Mouse (Mus musculus): ENCODE measurements around the gene Pard3.

Pard3 gene

DNA sequence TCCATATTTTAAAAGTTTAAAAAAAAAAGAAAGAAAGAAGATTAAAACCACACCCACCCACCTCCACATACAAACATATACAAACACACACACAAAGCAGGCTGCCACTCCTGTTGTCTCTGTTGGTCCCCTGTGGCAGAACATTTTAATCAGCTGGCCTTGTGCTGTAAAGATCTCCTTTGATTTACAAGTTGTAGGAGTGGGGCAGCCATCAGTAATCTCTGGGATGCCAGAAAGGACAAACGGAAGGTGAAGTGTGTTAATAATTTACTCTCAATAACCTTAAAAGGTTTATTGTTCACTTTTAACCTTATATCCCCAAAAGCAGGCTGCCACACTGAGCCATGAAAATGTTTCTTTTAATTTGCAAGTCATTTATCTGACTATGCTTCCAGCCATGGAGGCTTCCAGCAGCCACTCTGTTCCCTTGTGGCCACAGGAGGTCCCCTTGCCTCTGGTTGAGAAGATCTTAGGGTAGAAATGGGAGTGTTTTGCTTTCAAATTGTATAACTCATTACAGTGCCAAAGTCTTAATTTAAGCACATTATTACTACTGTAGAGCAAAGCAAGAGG lies 448.4 kb downstream of the Pard3 start:
- no peak for DNase-seq

DNA sequence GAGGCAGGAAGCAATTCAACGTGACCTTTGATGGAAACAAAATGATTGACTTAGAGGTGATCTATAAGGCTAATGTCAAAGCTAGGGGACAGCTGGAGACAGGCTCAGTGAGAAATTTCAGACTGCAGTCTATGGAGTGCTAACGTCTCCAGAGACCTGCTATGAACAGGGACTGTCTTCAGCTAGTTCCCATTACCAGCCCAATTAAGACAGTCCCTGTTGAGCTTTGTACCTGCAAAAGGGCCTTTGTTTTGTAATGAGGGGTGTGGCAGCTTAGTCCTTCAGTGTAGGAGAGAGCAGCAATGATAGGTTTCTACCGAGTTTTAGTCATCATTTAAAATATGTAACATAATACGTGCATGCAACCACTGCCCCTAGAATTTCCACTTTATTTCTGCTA lies 448.9 kb downstream of the Pard3 start:
- DNase-seq = no peak

DNA sequence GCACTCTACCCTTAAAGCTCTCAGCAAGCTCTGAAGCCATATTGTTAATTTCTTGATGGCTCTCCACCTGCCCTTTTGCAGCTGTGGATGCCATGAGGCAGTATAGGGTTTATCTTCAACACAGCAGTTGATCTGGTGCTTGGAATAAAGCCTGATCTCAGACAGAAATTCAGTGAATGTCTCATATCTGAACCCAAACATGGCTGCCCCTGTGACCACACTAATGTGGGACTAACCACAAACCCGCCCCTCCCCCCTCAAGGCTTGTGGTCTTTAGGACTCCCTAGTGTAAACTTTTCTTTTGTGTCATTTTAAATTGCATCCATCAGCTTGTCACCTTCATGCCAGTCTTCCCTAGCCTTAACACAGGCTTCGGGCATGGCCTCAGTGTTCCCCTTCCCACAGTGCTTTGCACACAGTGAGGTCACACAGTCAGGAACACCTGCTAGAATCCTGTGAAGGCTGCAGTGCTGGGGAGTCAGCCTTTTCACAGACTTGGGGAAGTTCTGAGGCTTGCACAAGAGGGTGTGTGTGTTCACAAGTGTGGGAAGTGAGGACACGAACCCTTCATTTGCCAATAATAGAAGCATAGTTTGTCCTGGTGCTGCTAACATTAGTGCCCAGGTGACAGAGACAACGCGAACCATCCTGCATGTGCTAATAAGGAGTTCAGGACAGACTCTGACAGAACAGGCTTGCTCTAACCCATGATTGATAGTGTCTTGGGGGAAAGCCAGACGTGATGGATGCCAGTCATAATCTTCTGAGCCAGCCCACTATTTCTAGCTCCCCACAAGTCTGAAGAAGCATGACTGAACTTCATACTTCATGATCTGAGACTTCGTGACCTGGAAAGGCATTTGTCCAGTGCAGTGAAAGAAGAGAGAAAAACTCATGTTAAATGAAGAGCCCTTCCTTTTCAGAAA lies 451.4 kb downstream of the Pard3 start:
- no peak for DNase-seq

DNA sequence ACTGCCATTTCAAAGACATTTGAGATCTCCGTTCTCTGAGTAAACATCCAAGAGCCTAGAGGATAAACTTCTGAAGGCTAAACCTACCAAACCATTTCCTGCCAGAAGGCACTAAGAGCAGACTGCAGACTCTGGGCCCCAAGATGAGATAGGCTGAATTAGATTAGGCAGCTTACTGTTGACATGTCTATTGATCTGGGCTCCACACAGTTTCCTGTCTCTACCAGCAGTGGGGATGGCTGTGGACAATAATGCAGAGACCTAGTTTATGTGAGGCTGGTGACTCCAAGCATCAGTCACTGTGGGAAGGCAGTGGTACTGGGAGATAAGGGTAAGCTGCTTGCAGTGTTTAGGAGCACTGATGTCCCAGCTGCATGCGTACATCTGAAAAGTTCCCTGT lies 452.4 kb downstream of the Pard3 start:
- no peak for DNase-seq

DNA sequence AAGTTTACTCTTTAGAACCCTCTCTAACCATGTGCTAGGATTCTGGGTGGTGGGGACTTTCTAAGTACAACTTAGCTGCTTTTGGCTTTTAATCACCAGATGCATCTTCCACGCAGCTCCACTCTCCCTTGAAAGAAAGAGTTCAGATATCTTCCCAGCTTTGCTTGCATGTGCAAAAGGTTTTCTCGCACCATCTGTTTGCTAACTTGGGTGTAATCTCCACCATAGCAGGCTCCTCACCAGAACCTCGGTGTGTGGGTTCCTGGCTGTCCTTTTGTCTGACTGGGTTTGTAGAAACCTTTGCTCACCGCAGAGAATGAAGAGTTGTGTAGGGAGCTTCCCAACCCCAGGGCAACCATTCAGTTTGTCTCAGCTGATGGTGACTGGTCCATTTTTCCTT lies 462.0 kb downstream of the Pard3 start:
- DNase-seq = no peak

DNA sequence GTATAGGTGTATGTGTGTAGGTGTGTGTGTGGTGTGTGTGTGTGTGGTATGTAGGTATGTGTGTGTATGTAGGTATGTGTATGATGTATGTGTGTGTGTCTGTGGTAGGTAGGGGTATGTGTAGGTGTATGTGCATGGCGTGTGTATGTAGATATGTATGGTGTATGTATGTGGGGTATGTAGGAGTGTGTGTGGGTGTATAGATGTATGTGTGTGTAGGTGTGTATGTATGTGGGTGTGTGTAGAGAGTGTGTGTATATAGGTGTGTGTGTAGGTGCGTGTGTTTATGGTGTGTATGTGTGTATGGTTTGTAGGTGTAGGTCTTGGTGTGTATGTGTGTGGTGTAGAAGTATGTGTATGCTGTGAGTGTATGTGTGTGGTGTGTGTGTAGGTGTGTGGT lies 464.6 kb downstream of the Pard3 start:
- no peak for DNase-seq

DNA sequence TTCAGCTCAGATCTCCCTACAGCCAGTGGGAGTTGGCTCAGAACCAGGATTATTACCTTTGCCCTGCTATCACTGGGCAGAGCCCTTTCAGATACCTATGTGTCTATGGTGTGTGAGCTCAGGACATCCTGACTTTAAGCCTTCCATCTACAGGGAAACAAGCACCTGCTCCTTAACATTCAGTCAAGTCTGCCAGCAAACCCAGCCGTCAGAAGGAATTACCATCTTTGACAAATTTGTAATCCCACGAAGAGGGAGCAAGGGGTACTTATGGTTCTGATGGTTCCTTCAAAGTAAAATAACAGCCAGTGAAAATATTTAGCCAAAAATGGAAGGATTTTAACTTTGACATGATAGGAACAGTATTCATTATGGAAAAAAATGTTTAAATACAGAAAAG lies 466.1 kb downstream of the Pard3 start:
- DNase-seq = no peak

DNA sequence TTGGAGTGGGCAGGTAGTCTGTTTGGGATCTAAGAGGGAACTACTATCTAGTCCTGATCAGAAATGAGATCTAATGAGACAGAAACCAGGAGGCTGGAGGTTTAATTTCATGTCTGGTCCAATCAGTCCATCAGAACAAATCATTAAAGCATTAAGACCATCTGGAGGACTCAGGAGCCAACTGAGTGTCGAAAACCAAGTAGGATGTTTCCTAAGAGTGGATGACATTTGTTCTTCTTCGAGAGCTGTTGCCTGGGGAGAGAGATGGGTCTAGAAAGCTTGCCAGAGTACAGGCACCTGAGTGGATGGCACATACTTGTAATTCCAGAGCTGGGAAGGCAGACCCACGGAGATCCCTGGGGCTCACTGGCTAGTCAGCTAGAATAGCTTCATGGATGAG lies 468.2 kb downstream of the Pard3 start:
- no peak for DNase-seq

DNA sequence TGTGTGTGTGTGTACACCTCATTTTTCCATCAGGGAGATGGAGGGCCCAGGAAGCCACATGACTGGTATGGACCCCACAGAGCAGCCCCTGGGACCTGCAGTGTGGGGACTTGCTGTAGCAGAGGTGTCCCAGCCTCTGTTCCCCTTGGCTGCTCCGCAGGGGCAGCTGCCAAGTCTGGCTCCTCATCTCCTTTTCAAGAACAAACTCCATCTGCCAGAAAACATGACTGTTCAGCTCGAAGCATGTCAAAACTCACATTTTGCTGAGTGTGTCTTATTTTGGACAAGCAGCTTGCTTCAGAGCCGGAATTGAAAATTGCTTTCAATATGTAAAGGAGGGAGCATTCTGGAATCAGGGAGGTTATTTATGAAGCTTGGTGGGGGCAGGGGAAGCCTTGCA lies 471.1 kb downstream of the Pard3 start:
- DNase-seq = peak; percentile 63

DNA sequence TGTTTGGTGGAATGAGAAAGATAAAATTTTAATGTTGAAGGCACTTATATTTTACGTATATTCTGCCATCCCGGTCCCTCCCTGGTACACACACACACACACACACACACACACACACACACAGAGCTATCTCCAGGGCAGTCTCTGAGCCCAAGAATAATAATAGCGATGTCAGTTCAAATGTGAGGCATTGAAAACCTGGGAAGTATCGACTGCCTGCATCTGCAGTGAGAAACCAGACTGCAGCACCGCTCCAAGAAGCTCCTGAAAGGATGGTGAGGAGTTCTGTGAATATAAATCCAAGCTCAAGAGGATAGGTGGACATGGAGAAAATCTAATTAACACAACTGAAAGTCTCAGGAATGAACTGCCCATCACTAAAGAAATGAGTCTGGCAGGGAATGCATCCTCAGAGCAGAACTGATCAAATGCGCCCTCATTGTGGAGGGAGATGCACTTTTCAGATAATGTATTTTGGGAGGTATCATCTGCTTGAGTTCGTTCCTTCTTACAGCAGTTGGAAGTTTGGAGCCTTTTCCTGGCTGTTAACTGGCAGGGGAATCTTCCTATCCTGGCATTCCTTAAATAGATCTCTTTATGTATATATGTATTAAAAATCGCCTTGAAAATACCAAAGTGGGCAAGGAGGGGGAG lies 471.6 kb downstream of the Pard3 start:
- DNase-seq = no peak

DNA sequence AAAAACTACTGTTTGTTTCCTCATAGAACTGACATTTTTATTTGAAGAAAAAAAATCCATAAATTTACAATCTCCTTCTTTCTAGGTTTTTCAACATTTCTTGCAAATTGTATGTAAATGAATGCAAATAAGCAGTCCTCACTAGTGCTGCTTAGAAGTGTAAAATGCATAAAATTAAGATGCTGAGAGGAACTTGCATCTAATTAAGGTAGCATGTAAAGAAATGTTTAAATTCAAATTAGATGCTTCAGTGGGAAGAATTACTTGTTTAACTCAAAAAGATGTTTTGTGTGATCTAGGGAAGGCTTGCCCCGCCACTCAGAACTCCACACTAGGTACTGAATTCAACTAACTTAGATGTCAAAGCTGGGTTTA lies 472.1 kb downstream of the Pard3 start:
- no peak for DNase-seq

DNA sequence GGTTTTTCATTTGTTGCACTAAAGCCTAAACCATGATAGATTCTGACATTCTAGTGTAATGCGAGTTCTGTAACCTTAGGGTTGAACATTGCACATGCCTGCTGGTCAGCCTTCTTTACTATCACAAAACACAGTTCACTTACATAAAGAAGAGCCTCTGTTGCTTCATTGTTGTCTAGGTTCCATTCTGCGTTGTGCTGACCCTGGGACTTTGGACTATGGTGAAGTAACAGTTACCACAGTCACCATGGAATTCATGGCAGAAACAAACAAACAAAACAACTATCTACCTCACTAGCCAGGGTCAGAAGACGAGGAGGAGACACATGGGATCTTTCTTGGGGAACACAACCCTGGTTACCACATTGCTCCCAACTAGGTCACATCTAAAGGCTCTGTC lies 476.1 kb downstream of the Pard3 start:
- no peak for DNase-seq

DNA sequence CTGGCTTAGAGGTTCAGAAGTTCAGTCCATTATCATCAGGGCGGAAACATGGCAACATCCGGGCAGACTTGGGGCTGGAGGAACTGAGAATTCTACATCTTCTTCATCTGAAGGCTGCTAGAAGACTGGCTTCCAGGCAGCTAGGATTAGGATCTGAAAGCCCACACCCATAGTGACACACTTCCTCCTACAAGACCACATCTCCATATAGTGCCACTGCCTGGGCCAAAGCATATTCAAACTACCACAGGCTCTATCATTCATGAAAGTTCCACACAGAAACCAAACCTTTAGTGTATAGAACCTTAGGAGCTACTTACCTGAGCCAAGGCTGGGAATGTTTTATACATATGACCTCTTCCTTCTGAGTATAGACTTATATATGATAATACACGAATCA lies 476.6 kb downstream of the Pard3 start:
- no peak for DNase-seq

DNA sequence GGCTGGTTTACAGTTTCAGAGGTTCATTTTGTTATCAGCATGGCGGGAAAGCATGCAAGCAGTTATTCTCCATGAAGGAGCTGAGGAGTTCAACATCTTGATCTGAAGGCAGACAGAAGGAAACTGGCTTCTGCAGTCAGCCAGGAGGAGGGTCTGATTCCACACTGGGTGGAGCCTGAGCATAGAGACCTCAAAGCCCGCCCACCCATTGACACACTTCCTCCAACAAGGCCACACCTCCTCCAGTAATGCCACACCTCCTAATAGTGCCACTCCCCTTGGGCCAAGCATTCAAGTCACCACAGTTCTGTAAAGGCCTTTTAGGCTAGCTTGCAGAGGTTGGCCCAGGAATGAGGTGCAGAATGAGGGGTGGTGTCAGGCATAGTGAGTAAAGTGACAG lies 478.5 kb downstream of the Pard3 start:
- DNase-seq = no peak

DNA sequence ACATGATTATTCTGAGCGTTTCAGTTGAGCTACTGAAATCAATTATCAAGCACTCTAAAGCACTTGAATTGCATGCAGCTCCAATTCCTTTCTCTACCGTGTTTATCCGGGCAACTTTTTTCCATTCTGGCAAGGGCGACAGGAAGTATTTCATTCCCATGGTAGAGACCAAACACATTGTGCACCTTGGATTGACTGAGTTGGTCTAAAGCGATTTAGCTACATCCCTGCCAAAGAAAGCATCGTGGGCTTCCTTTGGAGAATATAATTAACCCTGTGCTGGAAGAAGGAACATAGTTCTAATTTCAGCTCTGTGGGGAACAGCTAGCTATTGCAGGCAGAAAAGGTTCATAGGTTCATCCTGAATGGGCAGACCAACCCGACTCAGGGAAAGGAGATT lies 480.0 kb downstream of the Pard3 start:
- DNase-seq = no peak

DNA sequence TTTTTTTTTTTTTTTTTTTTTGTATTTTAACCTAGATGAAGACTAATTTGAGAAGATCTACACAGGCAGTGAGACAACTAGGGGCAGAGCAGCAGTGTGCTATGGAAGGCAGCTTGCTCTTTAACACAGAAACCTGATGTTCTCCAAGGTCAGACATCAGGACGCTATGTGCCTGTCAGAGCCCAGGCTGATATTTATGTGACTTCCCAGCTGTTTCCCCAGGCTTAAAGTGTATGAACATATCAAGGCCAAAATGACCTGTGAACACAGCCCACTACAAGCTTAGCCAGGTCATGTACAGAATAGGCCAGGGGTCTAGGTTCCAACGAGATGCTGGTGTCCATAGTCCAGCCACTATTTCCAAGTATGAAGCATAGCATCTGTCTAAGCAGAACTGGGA lies 482.5 kb downstream of the Pard3 start:
- no peak for DNase-seq

DNA sequence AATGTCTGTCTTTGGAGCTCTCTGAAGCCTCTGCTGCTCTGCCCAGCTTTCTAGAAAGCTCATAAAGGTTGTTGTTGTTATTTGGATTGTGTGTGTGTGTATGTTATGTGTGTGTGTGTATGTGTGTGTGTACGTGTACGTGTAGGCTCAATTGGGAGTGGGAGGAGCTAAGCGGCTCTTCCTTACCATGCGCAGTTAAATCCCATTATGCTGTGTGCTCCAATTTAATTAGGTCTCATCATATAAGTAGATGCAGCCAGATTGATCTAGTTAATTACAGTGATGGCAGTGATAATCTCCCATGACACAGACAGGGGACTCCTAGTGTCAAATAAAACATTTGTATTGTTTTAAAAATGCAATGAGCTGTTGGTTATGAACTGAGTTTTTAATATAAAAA lies 487.2 kb downstream of the Pard3 start:
- DNase-seq = no peak

DNA sequence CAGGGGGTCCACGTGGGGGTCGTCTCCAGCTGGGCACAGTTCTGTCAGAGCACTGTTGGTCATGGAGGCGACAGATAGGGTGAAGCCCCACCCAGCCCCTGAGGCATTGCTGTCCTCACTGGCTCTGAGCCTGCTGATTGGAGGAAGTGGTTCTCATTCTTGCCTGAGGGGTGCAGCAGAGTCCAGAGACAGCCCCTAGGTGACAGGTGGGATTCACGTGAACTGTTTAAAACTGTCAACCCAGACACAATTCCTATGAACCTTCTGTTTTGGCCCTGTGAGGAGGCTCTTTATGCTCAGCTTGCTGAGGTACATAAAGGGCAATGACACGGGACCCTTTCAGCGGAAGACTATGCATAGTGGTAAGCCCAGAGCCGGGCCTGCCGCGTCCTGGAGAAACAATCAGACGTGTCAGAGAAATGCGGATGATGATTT lies 488.5 kb downstream of the Pard3 start:
- peak; percentile 38 for DNase-seq

DNA sequence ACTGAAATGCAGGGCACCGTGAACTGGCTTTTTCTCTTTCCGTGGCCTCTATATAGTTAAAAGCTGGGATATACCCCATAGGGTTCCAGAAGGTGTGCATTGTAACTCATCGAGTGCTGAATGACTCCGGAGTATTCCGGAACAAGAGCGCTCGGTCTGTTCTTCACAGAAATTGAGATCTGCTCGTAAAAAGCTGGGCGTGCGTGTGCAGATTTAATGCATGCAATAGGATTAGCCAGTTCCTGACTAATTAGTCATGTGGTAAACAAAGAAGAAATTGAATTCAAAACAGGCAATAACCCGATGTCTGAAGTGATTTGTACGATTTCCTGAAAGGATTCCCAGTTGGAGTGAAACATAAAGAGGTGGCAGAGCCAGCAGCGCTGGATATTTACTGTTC lies 489.1 kb downstream of the Pard3 start:
- no peak for DNase-seq

DNA sequence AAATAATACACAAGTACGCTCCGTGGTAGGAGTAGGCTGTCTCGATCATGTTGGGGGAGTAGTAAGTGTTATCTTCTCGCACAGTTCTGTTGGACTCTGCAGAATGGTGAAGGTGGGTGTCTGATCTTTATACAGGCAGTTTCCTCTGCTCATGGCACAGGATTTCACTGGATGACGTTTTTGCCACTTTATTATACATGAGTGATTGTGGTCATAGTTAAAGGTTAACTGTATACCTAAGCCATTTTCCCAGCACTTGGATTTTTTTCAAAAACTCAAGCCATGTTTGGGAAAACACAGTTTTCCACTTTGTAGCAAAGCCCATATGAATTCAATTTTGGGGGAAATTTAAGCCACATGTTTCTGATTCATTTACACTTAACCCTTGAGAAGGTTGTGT lies 489.9 kb downstream of the Pard3 start:
- DNase-seq = no peak

DNA sequence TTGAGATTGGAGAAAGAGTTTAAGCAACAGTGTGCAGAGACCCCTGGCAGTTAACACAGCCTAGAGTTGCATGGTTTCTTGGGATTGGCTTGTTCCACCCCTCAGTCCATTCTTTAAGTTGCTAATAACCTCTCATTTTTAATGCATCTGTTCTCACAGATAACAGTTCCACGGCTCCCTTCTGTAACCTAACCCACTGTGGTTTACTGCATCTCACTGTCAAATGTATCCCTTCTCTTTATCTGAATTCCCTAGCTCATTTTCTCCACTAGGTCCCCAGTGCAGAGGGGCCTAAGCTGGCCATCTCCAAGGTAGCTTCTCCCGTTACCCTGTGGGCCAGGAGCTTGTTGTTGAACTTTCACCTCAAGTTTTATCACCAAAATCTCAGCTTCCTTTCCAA lies 492.1 kb downstream of the Pard3 start:
- DNase-seq = no peak

DNA sequence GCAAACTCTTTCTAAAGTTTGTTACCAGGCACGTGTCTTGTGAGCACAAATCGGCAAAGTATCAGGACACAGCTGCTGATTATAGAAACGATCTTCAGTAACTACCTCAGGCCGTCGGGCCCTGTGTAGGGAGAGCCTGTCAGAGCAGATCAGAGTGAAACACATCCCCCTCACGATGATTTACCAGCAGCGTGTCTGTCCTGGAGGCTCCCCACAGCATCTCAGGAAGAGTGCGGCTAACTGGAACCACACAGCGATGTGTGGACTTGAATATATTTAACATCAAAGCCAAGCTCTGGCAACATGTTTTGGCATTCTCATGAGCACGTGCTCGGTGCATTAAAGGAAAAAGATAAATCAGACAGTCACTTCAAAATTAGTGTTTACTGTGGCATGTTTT lies 493.3 kb downstream of the Pard3 start:
- DNase-seq = no peak

DNA sequence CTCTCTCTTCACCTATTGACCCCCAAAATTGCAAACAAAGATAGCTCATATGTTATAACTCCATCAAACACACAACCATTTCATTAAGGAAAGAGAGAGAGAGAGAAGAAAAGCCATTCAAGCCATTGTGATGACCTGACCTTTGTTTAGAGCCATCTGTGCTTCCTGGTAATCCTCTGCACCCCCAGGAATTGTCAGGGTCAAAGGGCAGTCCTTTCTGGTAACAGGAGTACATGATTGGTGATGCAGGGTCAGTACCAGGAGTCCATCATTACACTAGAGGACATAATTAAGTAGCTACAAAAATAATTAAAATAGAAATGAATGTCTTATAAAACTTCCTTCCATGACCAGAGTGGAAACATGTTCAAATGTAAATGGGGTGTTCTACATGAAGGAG lies 493.9 kb downstream of the Pard3 start:
- DNase-seq = no peak

DNA sequence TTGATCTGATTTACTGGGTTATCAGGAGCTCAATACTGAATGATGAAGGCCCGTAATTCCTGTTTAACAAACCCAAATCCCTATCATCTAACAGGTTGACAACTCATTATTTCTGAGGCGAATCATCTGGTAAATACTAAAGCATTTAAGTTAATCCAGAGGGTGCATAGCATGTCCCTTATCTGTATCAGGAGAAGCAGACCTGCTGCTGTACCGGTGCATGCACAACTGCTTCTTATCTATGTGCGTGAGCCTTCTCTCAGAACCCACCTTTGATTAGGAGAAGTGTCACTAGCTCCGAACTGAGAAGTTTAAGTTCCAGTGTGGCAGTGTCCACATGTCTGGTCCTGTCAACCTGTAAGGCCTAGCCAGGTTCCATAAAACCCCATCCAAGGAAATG lies 499.9 kb downstream of the Pard3 start:
- no peak for DNase-seq

Measured in layer of hippocampus, adult 9-11 months (tissue).